Mouse (Mus musculus): ENCODE data around the gene Slc26a10. TPM values are rescaled to one million over a fixed set of nuclear protein-coding genes. Genes with fewer than 3 reads are reported as not detected.

Slc26a10 gene
- polyA plus RNA-seq, 1 experiment, result 1.3 TPM

DNA sequence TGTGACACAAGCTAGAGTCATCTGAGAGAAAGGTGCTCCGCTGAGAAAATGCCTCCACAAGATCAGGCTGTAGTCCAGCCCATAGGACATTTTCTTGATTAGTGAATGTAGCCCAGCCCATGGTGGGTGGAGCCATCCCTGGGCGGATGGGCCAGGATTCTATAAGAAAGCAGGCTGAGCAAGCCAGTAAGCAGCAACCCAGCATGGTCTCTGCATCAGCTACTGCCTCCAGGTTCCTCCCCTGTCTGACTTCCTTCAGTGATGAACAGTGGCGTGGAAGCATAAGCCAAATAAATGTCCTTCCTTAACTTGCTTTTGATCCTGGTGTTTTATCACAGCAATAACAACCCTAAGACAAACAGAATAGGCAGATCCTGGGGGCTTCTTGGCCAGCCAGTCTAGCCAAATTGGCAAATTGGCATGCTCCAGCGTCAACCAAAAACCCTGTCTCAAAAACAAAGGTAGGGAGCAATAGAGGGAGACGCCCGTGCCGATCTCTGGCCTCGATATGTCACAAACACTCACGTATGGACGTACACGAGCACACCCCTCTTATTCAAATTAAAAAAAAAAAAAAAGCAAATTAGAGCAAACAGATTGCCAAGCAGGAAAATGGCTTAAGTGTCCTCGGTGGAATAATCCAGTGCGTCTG lies 57.5 kb downstream of the Slc26a10 start:
- H3K4me3 ChIP-seq, result no peak overlapping the region
- no peak for TF ChIP-seq CEBPB (IDR thresholded peaks at IDR 0.05; ENCODE audit: insufficient read depth, poor library complexity, severe bottlenecking)
- no peak for TF ChIP-seq POLR2A (IDR thresholded peaks at IDR 0.05; ENCODE audit: insufficient read length, low read depth)
- no peak for TF ChIP-seq MYOG (IDR thresholded peaks at IDR 0.05; ENCODE audit: control insufficient read depth in 1 of 3, insufficient read depth in 1 of 3, insufficient read length in 2 of 3, low read depth in 2 of 3)
- no peak for TF ChIP-seq TCF12 (IDR thresholded peaks at IDR 0.05; ENCODE audit: insufficient read depth, poor library complexity, severe bottlenecking)
- TF ChIP-seq USF1 (IDR thresholded peaks at IDR 0.05; ENCODE audit: low read depth), result no peak
- no peak for TF ChIP-seq E2F4 (IDR thresholded peaks at IDR 0.05; ENCODE audit: insufficient read depth)
- TF ChIP-seq MAX (IDR thresholded peaks at IDR 0.05; ENCODE audit: low read depth), result no peak
- TF ChIP-seq REST (IDR thresholded peaks at IDR 0.05; ENCODE audit: insufficient read depth, insufficient read length), result no peak
- TF ChIP-seq TCF3 (IDR thresholded peaks at IDR 0.05; ENCODE audit: insufficient read length, low read depth), result no peak
- no peak for TF ChIP-seq POLR2AphosphoS2 (IDR thresholded peaks at IDR 0.05; ENCODE audit: insufficient read length, low read depth)
- no peak for TF ChIP-seq MYOD1 (IDR thresholded peaks at IDR 0.05; ENCODE audit: control insufficient read depth in 1 of 3, insufficient read length in 2 of 3, low read depth in 2 of 3)
- no peak for TF ChIP-seq SRF (IDR thresholded peaks at IDR 0.05; ENCODE audit: control insufficient read depth, insufficient read length, low read depth)

DNA sequence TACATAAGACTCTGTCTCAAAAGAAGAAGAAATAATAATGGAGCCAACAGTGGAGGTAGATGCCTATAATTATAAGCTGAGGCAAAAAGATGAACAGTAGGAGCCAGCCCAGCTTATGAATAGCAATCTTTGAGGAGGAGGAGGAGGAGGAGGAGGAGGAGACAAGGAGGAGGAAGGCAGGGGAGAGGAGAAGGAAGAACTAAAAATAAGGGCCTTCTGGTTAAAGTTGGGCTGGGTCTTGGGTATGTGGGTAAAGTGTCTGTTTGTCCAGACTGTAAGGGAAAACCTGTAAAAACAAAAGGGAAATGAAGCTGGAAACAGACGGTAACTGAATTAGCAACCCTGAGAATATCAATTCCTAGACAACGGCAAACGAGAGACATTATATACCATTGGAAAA lies 58.4 kb downstream of the Slc26a10 start:
- Histone ChIP-seq H3K27me3 (ENCODE audit: control insufficient read depth, insufficient read depth, insufficient read length) (no peaks in the 10 kb centered on the region), H3ac (ENCODE audit: control insufficient read depth, insufficient read length) (no peak overlapping the region), H3K36me3 (ENCODE audit: control insufficient read depth, insufficient read depth) (peaks cover 12% of the 10 kb centered on the region), H3K79me2 (ENCODE audit: control insufficient read depth, insufficient read depth) (no peaks in the 10 kb centered on the region), H3K4me2 (ENCODE audit: low read depth) (no peak overlapping the region), H3K4me3 (no peak overlapping the region)
- TF ChIP-seq POLR2AphosphoS2 (IDR thresholded peaks at IDR 0.05; ENCODE audit: insufficient read length, low read depth) (no peak), CEBPB (IDR thresholded peaks at IDR 0.05; ENCODE audit: insufficient read depth, poor library complexity, severe bottlenecking) (no peak), POLR2A (IDR thresholded peaks at IDR 0.05; ENCODE audit: insufficient read length, low read depth) (no peak), MYOD1 (IDR thresholded peaks at IDR 0.05; ENCODE audit: control insufficient read depth in 1 of 3, insufficient read length in 2 of 3, low read depth in 2 of 3) (no peak), REST (IDR thresholded peaks at IDR 0.05; ENCODE audit: insufficient read depth, insufficient read length) (no peak), USF1 (IDR thresholded peaks at IDR 0.05; ENCODE audit: low read depth) (no peak), SRF (IDR thresholded peaks at IDR 0.05; ENCODE audit: control insufficient read depth, insufficient read length, low read depth) (no peak), MYOG (IDR thresholded peaks at IDR 0.05; ENCODE audit: control insufficient read depth in 1 of 3, insufficient read depth in 1 of 3, insufficient read length in 2 of 3, low read depth in 2 of 3) (no peak), TCF12 (IDR thresholded peaks at IDR 0.05; ENCODE audit: insufficient read depth, poor library complexity, severe bottlenecking) (no peak), MAX (IDR thresholded peaks at IDR 0.05; ENCODE audit: low read depth) (no peak), E2F4 (IDR thresholded peaks at IDR 0.05; ENCODE audit: insufficient read depth) (no peak), TCF3 (IDR thresholded peaks at IDR 0.05; ENCODE audit: insufficient read length, low read depth) (no peak)

More for the DNA sequence above, 57.5 kb downstream of the Slc26a10 start:
- Histone ChIP-seq H3K36me3 (ENCODE audit: control insufficient read depth, insufficient read depth) (peaks cover 12% of the 10 kb centered on the region), H3K27me3 (ENCODE audit: control insufficient read depth, insufficient read depth, insufficient read length) (no peaks in the 10 kb centered on the region), H3K79me2 (ENCODE audit: control insufficient read depth, insufficient read depth) (no peaks in the 10 kb centered on the region), H3ac (ENCODE audit: control insufficient read depth, insufficient read length) (no peak overlapping the region), H3K4me2 (ENCODE audit: low read depth) (peak overlapping the region; percentile 5)

Other genes with a start within 250 kb of the Slc26a10 start
- gene Ctdsp2, start 201.9 kb downstream of the Slc26a10 start, polyA plus RNA-seq (2012; fragmentation: generic; extraction: Trizol), result 65.0 TPM
- gene Avil, start 179.9 kb downstream of the Slc26a10 start, polyA plus RNA-seq (2012; fragmentation: generic; extraction: Trizol), result 33.3 TPM
- 53.7 TPM for gene Tsfm, start 149.8 kb downstream of the Slc26a10 start, polyA plus RNA-seq (2012; fragmentation: generic; extraction: Trizol)
- gene Mettl1, start 139.2 kb downstream of the Slc26a10 start, polyA plus RNA-seq (2012; fragmentation: generic; extraction: Trizol), result 17.2 TPM
- 0.11 TPM for gene Eef1akmt3, start 139.1 kb downstream of the Slc26a10 start, polyA plus RNA-seq (2012; fragmentation: generic; extraction: Trizol)
- 0.56 TPM for gene Cyp27b1, start 132.4 kb downstream of the Slc26a10 start, polyA plus RNA-seq (2012; fragmentation: generic; extraction: Trizol)
- gene March9, start 120.5 kb downstream of the Slc26a10 start, polyA plus RNA-seq (2012; fragmentation: generic; extraction: Trizol), result 6.1 TPM
- 276 TPM for gene Cdk4, start 117.1 kb downstream of the Slc26a10 start, polyA plus RNA-seq (2012; fragmentation: generic; extraction: Trizol)
- gene Tspan31, start 110.4 kb downstream of the Slc26a10 start, polyA plus RNA-seq (2012; fragmentation: generic; extraction: Trizol), result 139 TPM
- gene Agap2, start 105.4 kb downstream of the Slc26a10 start, polyA plus RNA-seq (2012; fragmentation: generic; extraction: Trizol), result 1.2 TPM
- gene Os9, start 59.5 kb downstream of the Slc26a10 start, polyA plus RNA-seq (2012; fragmentation: generic; extraction: Trizol), result 67.2 TPM
- gene B4galnt1, start 15.4 kb downstream of the Slc26a10 start, polyA plus RNA-seq (2012; fragmentation: generic; extraction: Trizol), result 12.4 TPM
- 25.3 TPM for gene Arhgef25, start 9.4 kb upstream of the Slc26a10 start, polyA plus RNA-seq (2012; fragmentation: generic; extraction: Trizol)
- gene Dtx3, start 15.1 kb upstream of the Slc26a10 start, polyA plus RNA-seq (2012; fragmentation: generic; extraction: Trizol), result 42.4 TPM
- gene Pip4k2c, start 30.9 kb upstream of the Slc26a10 start, polyA plus RNA-seq (2012; fragmentation: generic; extraction: Trizol), result 22.5 TPM
- gene Kif5a, start 82.7 kb upstream of the Slc26a10 start, polyA plus RNA-seq (2012; fragmentation: generic; extraction: Trizol), result 0.14 TPM
- 250 TPM for gene Dctn2, start 85.7 kb upstream of the Slc26a10 start, polyA plus RNA-seq (2012; fragmentation: generic; extraction: Trizol)
- 24.7 TPM for gene Mbd6, start 108.4 kb upstream of the Slc26a10 start, polyA plus RNA-seq (2012; fragmentation: generic; extraction: Trizol)
- 280 TPM for gene Mars, start 131.1 kb upstream of the Slc26a10 start, polyA plus RNA-seq (2012; fragmentation: generic; extraction: Trizol)
- gene Arhgap9, start 141.3 kb upstream of the Slc26a10 start, polyA plus RNA-seq (2012; fragmentation: generic; extraction: Trizol), result 0.77 TPM
- gene Gli1, start 161.3 kb upstream of the Slc26a10 start, polyA plus RNA-seq (2012; fragmentation: generic; extraction: Trizol), result 1.00 TPM
- 0.10 TPM for gene Inhbe, start 173.8 kb upstream of the Slc26a10 start, polyA plus RNA-seq (2012; fragmentation: generic; extraction: Trizol)
- gene Inhbc, start 189.8 kb upstream of the Slc26a10 start, polyA plus RNA-seq (2012; fragmentation: generic; extraction: Trizol), result not detected
- 63.4 TPM for gene R3hdm2, start 199.7 kb upstream of the Slc26a10 start, polyA plus RNA-seq (2012; fragmentation: generic; extraction: Trizol)

All from myocyte (in vitro differentiated cells).